Mouse (Mus musculus): ENCODE measurements around the gene Lrr1. TPM values are rescaled to one million over a fixed set of nuclear protein-coding genes. Genes with fewer than 3 reads are reported as not detected.

Lrr1 gene
- polyA plus RNA-seq, 1 experiment from 2014 or later: 30.9 TPM

- no peak overlapping the region for H3K9ac ChIP-seq
- H3K4me2 ChIP-seq: no peak overlapping the region
- DNase-seq (peak; percentile 22), ATAC-seq (ENCODE audit: insufficient read depth) (no peak)
- peaks cover 50% of the 10 kb centered on the region for H3K36me3 ChIP-seq (ENCODE audit: insufficient read depth)
- 91% methylated on average over 1 of the region's 1 CpGs for WGBS
- 0 out of 2 replicates have a peak, but pooled peaks cover 2% of the 10 kb centered on the region for H3K4me1 ChIP-seq (ENCODE audit: insufficient read depth)
- H3K27ac ChIP-seq (ENCODE audit: low read depth): no peak overlapping the region
- TF ChIP-seq CTCF (IDR thresholded peaks at IDR 0.05; ENCODE audit: low read depth): peak; percentile 37
- no peaks in the 10 kb centered on the region for H3K9me3 ChIP-seq (ENCODE audit: low read depth, low read length)
- H3K27me3 ChIP-seq (ENCODE audit: insufficient read depth, low read length): no peaks in the 10 kb centered on the region
- H3K4me3 ChIP-seq (ENCODE audit: low read depth, low read length): no peak overlapping the region
These were observed 21.9 kb downstream of the Lrr1 start for GRCm38 (mm10) chr12:69190522-69190921.

- DNase-seq: no peak
These were observed 22.8 kb downstream of the Lrr1 start for GRCm38 (mm10) chr12:69191396-69191795.

GRCm38 (mm10) chr12:69192637-69193036 lies 24.0 kb downstream of the Lrr1 start:
- Histone ChIP-seq H3K4me3 (ENCODE audit: low read depth, low read length) (no peak overlapping the region), H3K9ac (no peak overlapping the region), H3K36me3 (ENCODE audit: insufficient read depth) (peaks cover 40% of the 10 kb centered on the region), H3K9me3 (ENCODE audit: low read depth, low read length) (no peaks in the 10 kb centered on the region), H3K27me3 (ENCODE audit: insufficient read depth, low read length) (no peaks in the 10 kb centered on the region), H3K4me1 (ENCODE audit: insufficient read depth) (no peaks in the 10 kb centered on the region), H3K4me2 (no peak overlapping the region), H3K27ac (ENCODE audit: low read depth) (no peak overlapping the region)
- no peak for ATAC-seq (ENCODE audit: insufficient read depth)
- no peak for DNase-seq
- WGBS: 90% methylated on average over 2 of the region's 2 CpGs
- no peak for TF ChIP-seq CTCF (IDR thresholded peaks at IDR 0.05; ENCODE audit: low read depth)

More at GRCm38 (mm10) chr12:69191396-69191795, 22.8 kb downstream of the Lrr1 start:
- Histone ChIP-seq H3K36me3 (ENCODE audit: insufficient read depth) (peaks cover 50% of the 10 kb centered on the region), H3K27me3 (ENCODE audit: insufficient read depth, low read length) (no peaks in the 10 kb centered on the region), H3K27ac (ENCODE audit: low read depth) (no peak overlapping the region), H3K4me3 (ENCODE audit: low read depth, low read length) (no peak overlapping the region), H3K4me2 (no peak overlapping the region), H3K4me1 (ENCODE audit: insufficient read depth) (0 out of 2 replicates have a peak, but pooled peaks cover 2% of the 10 kb centered on the region), H3K9ac (no peak overlapping the region), H3K9me3 (ENCODE audit: low read depth, low read length) (no peaks in the 10 kb centered on the region)
- ATAC-seq (ENCODE audit: insufficient read depth): no peak
- TF ChIP-seq CTCF (IDR thresholded peaks at IDR 0.05; ENCODE audit: low read depth): no peak
- WGBS: 91% methylated on average over 5 of the region's 5 CpGs

GRCm38 (mm10) chr12:69196444-69197377 lies 28.1 kb downstream of the Lrr1 start, which contains the start of gene Gm49383:
Gm49383 (minus strand) TSS chr12:69197104.
- ATAC-seq (ENCODE audit: insufficient read depth) (peak; percentile 76), DNase-seq (peak; percentile 92)
- Histone ChIP-seq H3K4me3 (ENCODE audit: low read depth, low read length) (peak within 1 kb of the TSS; percentile 97), H3K27ac (ENCODE audit: low read depth) (peak within 1 kb of the TSS; percentile 91), H3K9me3 (ENCODE audit: low read depth, low read length) (no peaks in the 10 kb centered on the region), H3K9ac (peak within 1 kb of the TSS; percentile 81), H3K4me2 (peak within 1 kb of the TSS; percentile 98), H3K4me1 (ENCODE audit: insufficient read depth) (no peaks in the 10 kb centered on the region), H3K27me3 (ENCODE audit: insufficient read depth, low read length) (no peaks in the 10 kb centered on the region), H3K36me3 (ENCODE audit: insufficient read depth) (peaks cover 30% of the 10 kb centered on the region)
- WGBS: under 1% methylated on average over 75 of the region's 75 CpGs
- TF ChIP-seq CTCF (IDR thresholded peaks at IDR 0.05; ENCODE audit: low read depth): no peak

DNA sequence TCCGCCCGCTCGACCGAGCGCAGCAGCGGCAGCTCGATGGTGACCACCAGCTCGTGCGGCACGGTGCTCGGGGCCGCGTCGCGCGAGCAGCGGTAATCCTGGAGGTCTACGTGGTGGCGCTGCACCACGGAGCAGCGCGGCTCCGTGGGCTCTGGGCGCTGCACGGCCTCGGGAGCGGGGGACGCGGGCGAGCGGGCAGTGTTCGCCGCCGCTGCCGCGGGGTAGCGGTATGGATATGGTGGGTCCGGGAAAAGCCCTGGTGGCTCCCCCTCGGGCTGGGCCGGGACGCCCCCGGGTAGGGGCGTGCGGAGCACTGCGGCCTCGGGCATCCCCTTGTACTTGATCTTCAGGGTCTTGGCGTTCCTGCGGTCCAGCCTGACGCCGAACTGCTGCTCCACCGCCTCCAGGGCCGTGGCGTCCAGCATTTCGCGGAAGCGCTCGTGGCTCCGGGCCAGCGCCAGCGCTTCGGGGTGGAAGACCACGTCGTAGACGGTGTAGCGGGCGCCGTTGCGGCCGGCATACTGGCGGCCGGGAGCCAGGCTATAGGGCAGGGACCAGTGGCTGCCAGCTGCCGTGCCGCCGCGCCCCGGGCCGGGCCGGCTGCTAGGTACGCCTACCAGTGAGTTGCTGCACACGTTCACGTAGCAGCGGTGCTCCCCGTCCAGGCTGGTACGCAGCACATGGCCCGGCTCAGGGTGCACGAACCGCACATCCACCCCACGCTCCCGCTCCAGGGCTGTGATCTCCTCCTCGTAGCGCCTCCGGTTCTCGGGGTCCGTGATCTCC lies 29.0 kb downstream of the Lrr1 start:
- DNase-seq: peak; percentile 74
- peak overlapping the region; percentile 91 for H3K27ac ChIP-seq (ENCODE audit: low read depth)
- H3K9me3 ChIP-seq (ENCODE audit: low read depth, low read length): no peaks in the 10 kb centered on the region
- TF ChIP-seq CTCF (IDR thresholded peaks at IDR 0.05; ENCODE audit: low read depth): no peak
- no peaks in the 10 kb centered on the region for H3K27me3 ChIP-seq (ENCODE audit: insufficient read depth, low read length)
- H3K4me1 ChIP-seq (ENCODE audit: insufficient read depth): no peaks in the 10 kb centered on the region
- under 1% methylated on average over 92 of the region's 94 CpGs for WGBS
- peak; percentile 78 for ATAC-seq (ENCODE audit: insufficient read depth)
- H3K4me3 ChIP-seq (ENCODE audit: low read depth, low read length): peak overlapping the region; percentile 97
- peak overlapping the region; percentile 81 for H3K9ac ChIP-seq
- H3K36me3 ChIP-seq (ENCODE audit: insufficient read depth): peaks cover 32% of the 10 kb centered on the region
- peak overlapping the region; percentile 98 for H3K4me2 ChIP-seq

DNA sequence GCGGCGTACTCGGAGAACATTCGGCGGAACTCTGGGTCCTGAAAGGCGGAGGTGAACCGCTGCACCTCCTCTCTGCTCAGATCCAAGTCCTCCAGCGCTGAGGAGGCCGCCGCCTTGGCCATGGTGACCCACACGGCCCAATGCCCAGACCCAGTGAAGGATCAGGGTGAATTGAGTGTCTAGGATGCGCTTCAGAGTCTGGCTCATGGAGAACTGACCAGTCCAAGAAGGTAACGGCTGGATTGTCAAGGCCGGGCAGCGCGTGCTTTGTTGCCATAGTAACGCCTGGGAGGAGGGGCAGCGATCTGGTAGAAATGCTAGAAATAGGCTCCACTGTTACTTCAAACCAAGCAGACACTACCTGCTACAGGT lies 29.5 kb downstream of the Lrr1 start, which contains the start of gene Dnaaf2:
Gene Dnaaf2, minus strand, starts transcription at position 266 of the 372 bp plus-strand sequence.
- under 1% methylated on average over 18 of the region's 18 CpGs for WGBS
- peak; percentile 30 for ATAC-seq (ENCODE audit: insufficient read depth)

More for the DNA sequence above, 29.5 kb downstream of the Lrr1 start, which contains the start of gene Dnaaf2:
- peak within 1 kb of the TSS; percentile 98 for H3K4me2 ChIP-seq
- peak within 1 kb of the TSS; percentile 91 for H3K27ac ChIP-seq (ENCODE audit: low read depth)
- no peaks in the 10 kb centered on the region for H3K4me1 ChIP-seq (ENCODE audit: insufficient read depth)
- no peaks in the 10 kb centered on the region for H3K27me3 ChIP-seq (ENCODE audit: insufficient read depth, low read length)
- peak; percentile 88 for DNase-seq
- H3K4me3 ChIP-seq (ENCODE audit: low read depth, low read length): peak within 1 kb of the TSS; percentile 97
- no peak for TF ChIP-seq CTCF (IDR thresholded peaks at IDR 0.05; ENCODE audit: low read depth)
- peaks cover 34% of the 10 kb centered on the region for H3K36me3 ChIP-seq (ENCODE audit: insufficient read depth)
- H3K9ac ChIP-seq: peak within 1 kb of the TSS; percentile 81
- H3K9me3 ChIP-seq (ENCODE audit: low read depth, low read length): no peaks in the 10 kb centered on the region
